Mouse (Mus musculus): ENCODE data around the gene Scgb2b2.

The Scgb2b2 gene

DNA sequence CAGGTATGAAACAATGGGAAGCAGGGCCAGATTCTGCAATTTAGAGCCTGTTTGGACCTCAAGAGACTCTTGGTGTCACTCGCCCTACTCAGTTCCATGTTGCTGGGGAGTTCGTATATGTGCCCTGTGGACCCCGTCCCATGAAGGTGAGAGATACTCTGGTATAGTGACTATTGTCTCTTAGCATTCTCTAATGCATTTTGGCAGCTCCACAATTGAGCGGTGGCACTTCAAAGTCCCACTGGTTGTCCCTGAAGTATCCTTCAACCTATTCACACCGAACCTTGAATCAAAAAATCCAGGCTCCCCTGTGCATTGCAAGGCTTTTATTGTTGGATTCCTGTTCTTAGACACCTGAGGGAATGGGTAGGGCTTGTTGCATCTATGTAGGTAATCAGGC, at the start of gene Scgb2b2:
TSS of gene Scgb2b2 (plus strand) at position 301 of the 400 bp plus-strand sequence.
- no peak for DNase-seq (ENCODE audit: low spot score)

GRCm38 (mm10) chr7:31291721-31292120, 1.4 kb downstream of the Scgb2b2 start, which contains the start of gene Scgb1b2:
Scgb1b2 (minus strand) TSS chr7:31291821.
- no peak for DNase-seq (ENCODE audit: low spot score)
